Mouse (Mus musculus): Measurements from ENCODE around the gene Hspa1l. TPM values are rescaled to one million over a fixed set of nuclear protein-coding genes. Genes with fewer than 3 reads are reported as not detected.
"Not testable (repeated sequence)": the region's sequence is repeated elsewhere in the genome, so short reads cannot be mapped to it uniquely, and the experiment has no call there.

Hspa1l gene
- polyA plus RNA-seq, 1 experiment from 2014 or later, result 1.1 TPM

- WGBS, result 12% methylated on average over 12 of the region's 12 CpGs
- ATAC-seq (ENCODE audit: low FRiP score), result no peak
These were observed 29.8 kb downstream of the Hspa1l start for GRCm38 (mm10) chr17:35002153-35002865.

GRCm38 (mm10) chr17:35003022-35003838, 30.7 kb downstream of the Hspa1l start:
- H3K27me3 ChIP-seq, result no peaks in the 10 kb centered on the region
- peaks cover 32% of the 10 kb centered on the region for H3K4me1 ChIP-seq (replicated peaks)
- no peak overlapping the region for H3K27ac ChIP-seq
- H3K4me3 ChIP-seq, result peak overlapping the region; percentile 90; the same call in 1 of the 2 replicates
- 81% methylated on average over 9 of the region's 9 CpGs for WGBS
- peak overlapping the region; percentile 100 for H3K4me2 ChIP-seq
- H3K9ac ChIP-seq, result peak overlapping the region; percentile 97; the same call in 1 of the 2 replicates
- no peak for ATAC-seq (ENCODE audit: low FRiP score)
- no peaks in the 10 kb centered on the region for H3K9me3 ChIP-seq
- peaks cover 40% of the 10 kb centered on the region for H3K36me3 ChIP-seq

More at GRCm38 (mm10) chr17:35002153-35002865, 29.8 kb downstream of the Hspa1l start:
- peaks cover 32% of the 10 kb centered on the region for H3K4me1 ChIP-seq (replicated peaks)
- peak overlapping the region; percentile 100 for H3K4me2 ChIP-seq
- H3K27me3 ChIP-seq, result no peaks in the 10 kb centered on the region
- H3K4me3 ChIP-seq, result peak overlapping the region; percentile 90
- peak overlapping the region; percentile 96 for H3K27ac ChIP-seq
- no peaks in the 10 kb centered on the region for H3K9me3 ChIP-seq
- H3K36me3 ChIP-seq, result peaks cover 31% of the 10 kb centered on the region
- H3K9ac ChIP-seq, result peak overlapping the region; percentile 97

DNA sequence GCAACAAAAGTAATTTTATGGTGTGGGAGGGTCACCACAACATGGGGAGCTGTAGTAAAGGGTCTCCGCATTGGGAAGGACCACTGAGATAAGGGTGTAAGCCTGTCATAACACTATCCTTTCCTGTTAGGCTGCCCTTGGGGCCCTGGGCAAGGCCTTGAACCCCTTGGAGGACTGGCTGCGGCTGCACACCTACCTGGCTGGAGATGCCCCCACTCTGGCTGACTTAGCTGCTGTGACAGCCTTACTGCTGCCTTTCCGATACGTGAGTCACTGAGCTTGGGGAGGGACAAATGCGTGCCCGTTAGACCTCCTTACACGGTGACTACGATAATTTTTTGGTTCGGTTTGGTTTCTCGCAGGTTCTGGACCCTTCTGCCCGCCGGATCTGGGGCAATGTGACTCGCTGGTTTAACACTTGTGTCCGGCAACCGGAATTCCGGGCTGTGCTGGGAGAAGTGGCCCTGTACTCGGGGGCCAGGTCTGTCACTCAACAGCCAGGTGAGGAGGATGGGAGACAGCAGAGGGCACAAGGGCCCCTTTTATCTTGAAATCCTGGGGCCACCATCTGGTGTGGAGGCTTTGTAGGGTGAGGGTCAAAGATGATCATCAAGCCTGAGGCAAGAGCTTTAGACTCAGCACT, 31.7 kb downstream of the Hspa1l start:
- H3K4me3 ChIP-seq, result no peak overlapping the region
- no peaks in the 10 kb centered on the region for H3K9me3 ChIP-seq
- H3K4me2 ChIP-seq, result no peak overlapping the region
- H3K27ac ChIP-seq, result no peak overlapping the region
- no peak for ATAC-seq (ENCODE audit: low FRiP score)
- WGBS, result 97% methylated on average over 17 of the region's 17 CpGs
- H3K27me3 ChIP-seq, result no peaks in the 10 kb centered on the region
- no peak overlapping the region for H3K9ac ChIP-seq
- H3K4me1 ChIP-seq (replicated peaks), result peaks cover 32% of the 10 kb centered on the region
- peaks cover 50% of the 10 kb centered on the region for H3K36me3 ChIP-seq

DNA sequence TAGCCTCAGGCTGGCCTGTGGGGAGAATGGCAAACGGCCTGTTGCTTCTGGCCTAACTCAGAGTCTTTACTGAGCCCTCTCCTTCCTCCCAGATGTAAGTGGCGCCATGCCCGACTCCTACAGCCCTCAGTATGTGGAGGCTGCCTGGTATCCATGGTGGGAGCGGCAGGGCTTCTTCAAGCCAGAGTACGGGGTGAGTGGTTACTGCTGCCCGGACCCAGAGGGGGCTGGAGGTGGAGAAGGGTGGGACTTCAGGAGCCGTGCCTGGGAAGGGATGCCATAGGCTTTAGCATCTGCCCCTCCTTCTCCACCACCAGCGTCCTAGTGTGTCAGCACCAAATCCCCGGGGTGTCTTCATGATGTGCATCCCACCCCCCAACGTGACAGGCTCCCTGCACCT, 32.7 kb downstream of the Hspa1l start:
- Histone ChIP-seq H3K9me3 (no peaks in the 10 kb centered on the region), H3K4me3 (no peak overlapping the region), H3K36me3 (peaks cover 58% of the 10 kb centered on the region), H3K27me3 (no peaks in the 10 kb centered on the region), H3K4me1 (replicated peaks) (peaks cover 24% of the 10 kb centered on the region), H3K9ac (no peak overlapping the region), H3K4me2 (no peak overlapping the region), H3K27ac (no peak overlapping the region)
- no peak for ATAC-seq (ENCODE audit: low FRiP score)
- WGBS, result 94% methylated on average over 10 of the region's 10 CpGs

DNA sequence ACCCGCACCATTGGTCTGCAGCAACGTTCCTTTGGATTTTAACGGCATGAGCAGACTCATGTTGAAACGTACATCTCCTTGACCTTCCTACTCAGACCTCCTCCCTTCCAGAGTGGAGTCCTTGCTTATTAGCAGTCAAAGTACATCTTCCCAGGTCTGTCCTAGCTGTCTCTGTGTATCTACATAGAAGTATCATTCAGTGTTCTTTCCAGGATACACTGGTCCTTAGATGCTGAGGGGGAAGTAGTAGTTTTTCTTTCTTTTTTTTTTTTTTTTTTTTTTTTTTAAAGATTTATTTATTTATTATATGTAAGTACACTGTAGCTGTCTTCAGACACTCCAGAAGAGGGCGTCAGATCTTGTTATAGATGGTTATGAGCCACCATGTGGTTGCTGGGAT, 33.4 kb downstream of the Hspa1l start:
- not testable (repeated sequence) for H3K9me3 ChIP-seq; H3K4me2 ChIP-seq; H3K27ac ChIP-seq; H3K27me3 ChIP-seq; ATAC-seq (ENCODE audit: low FRiP score); H3K4me3 ChIP-seq; H3K9ac ChIP-seq
- WGBS, result 97% methylated on average over 4 of the region's 5 CpGs
- Histone ChIP-seq H3K36me3 (peaks cover 66% of the 10 kb centered on the region), H3K4me1 (replicated peaks) (peaks cover 23% of the 10 kb centered on the region)

DNA sequence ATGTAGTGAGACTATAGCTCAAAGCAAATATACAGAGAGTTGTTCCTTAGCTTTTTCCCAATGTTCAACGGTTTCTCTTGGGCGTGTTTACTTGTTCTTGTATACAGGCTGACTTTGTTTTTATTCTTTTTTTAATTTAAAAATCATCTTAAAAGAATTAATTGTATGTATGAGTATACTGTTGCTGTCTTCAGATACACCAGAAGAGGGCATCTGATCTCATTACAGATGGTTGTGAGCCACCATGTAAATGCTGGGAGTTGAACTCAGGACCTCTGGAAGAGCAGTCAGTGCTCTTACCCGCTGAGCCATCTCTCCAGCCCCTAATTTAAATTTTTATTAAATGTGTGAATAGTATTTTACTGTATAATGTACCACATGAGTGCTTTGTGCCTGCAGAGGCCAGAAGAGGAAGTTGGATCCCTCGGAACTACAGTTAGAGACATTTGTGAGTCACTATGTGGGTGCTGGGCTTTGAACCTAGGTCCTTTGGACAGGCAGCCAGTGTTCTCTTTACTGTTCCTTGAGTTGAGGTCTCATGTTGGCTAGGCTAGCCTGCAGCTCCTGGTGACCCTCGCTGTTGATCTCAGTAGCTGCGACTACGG, 35.0 kb downstream of the Hspa1l start:
- ATAC-seq (ENCODE audit: low FRiP score), result no peak
- Histone ChIP-seq H3K27me3 (no peaks in the 10 kb centered on the region), H3K36me3 (peaks cover 81% of the 10 kb centered on the region), H3K9ac (no peak overlapping the region), H3K9me3 (no peaks in the 10 kb centered on the region), H3K4me2 (no peak overlapping the region), H3K27ac (no peak overlapping the region), H3K4me3 (no peak overlapping the region), H3K4me1 (replicated peaks) (peaks cover 13% of the 10 kb centered on the region)
- WGBS, result 94% methylated on average over 7 of the region's 7 CpGs

GRCm38 (mm10) chr17:35009586-35009985, 37.1 kb downstream of the Hspa1l start:
- WGBS, result 81% methylated on average over 7 of the region's 7 CpGs
- Histone ChIP-seq H3K9ac (no peak overlapping the region), H3K27me3 (no peaks in the 10 kb centered on the region), H3K4me3 (no peak overlapping the region), H3K9me3 (no peaks in the 10 kb centered on the region), H3K4me2 (no peak overlapping the region), H3K4me1 (replicated peaks) (no peaks in the 10 kb centered on the region), H3K27ac (no peak overlapping the region), H3K36me3 (peaks cover 96% of the 10 kb centered on the region)
- no peak for ATAC-seq (ENCODE audit: low FRiP score)

DNA sequence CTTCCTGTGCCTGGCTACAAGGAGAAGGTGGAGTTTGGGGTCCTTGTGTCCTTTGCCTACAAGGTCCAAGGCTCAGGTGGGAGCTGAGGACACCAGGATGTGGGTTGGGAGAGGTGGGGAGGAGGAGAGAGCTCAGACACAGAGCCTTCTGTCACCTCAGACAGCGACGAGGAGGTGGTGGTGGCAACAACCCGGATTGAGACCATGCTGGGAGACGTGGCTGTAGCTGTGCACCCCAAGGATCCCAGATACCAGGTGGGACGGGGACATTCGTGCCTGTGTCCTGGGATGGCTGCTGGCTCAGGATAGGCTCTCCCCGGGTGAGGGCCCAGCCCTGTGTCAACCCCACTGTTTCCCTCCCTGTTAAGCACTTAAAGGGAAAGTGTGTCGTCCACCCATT, 38.9 kb downstream of the Hspa1l start:
- Histone ChIP-seq H3K27me3 (no peaks in the 10 kb centered on the region), H3K4me3 (no peak overlapping the region), H3K4me2 (no peak overlapping the region), H3K27ac (no peak overlapping the region), H3K9ac (no peak overlapping the region), H3K9me3 (no peaks in the 10 kb centered on the region), H3K36me3 (peaks cover 98% of the 10 kb centered on the region), H3K4me1 (replicated peaks) (peaks cover 7% of the 10 kb centered on the region)
- 92% methylated on average over 8 of the region's 8 CpGs for WGBS
- no peak for ATAC-seq (ENCODE audit: low FRiP score)

DNA sequence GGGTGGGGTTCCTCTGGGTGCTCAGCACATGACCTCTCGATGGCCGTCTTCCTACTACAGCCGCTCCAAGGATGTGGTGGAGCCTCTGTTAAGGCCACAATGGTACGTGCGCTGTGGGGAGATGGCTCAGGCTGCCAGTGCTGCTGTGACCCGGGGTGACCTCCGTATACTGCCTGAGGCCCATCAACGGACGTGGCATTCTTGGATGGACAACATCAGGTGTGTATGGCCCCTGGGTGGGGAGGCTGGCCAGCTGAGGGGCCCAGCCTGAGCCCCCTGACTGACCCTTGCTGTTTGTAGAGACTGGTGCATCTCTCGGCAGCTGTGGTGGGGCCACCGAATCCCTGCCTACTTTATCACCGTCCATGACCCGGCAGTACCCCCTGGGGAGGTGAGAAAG, 39.9 kb downstream of the Hspa1l start:
- Histone ChIP-seq H3K9me3 (no peaks in the 10 kb centered on the region), H3K4me3 (no peak overlapping the region), H3K27me3 (no peaks in the 10 kb centered on the region), H3K4me1 (replicated peaks) (peaks cover 10% of the 10 kb centered on the region), H3K36me3 (peaks cover 99% of the 10 kb centered on the region), H3K9ac (no peak overlapping the region), H3K27ac (no peak overlapping the region), H3K4me2 (no peak overlapping the region)
- ATAC-seq (ENCODE audit: low FRiP score), result no peak
- WGBS, result 92% methylated on average over 13 of the region's 13 CpGs

DNA sequence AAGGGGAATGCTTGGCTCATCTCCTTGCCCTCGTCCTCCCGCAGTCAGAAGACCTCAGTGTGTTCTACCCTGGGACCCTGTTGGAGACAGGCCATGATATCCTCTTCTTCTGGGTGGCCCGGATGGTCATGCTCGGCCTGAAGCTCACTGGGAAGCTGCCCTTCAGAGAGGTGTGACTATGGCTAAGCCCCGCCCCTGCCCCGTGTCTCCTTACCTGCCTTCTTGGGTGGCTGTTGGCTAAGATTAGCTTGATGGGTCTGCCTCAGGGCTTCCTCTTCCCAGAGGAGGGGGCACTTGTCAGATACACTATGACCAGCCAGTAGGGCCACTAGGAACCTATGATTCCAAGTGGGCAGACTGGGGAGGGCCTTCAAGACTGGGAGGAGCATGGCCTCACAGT, 40.7 kb downstream of the Hspa1l start:
- Histone ChIP-seq H3K27ac (no peak overlapping the region), H3K36me3 (peaks cover 96% of the 10 kb centered on the region), H3K27me3 (no peaks in the 10 kb centered on the region), H3K4me3 (no peak overlapping the region), H3K9ac (no peak overlapping the region), H3K4me2 (no peak overlapping the region), H3K4me1 (replicated peaks) (peaks cover 10% of the 10 kb centered on the region), H3K9me3 (no peaks in the 10 kb centered on the region)
- no peak for ATAC-seq (ENCODE audit: low FRiP score)
- WGBS, result 80% methylated on average over 6 of the region's 6 CpGs

GRCm38 (mm10) chr17:35015296-35015695, 42.8 kb downstream of the Hspa1l start:
- Histone ChIP-seq H3K27me3 (no peaks in the 10 kb centered on the region), H3K27ac (no peak overlapping the region), H3K4me2 (no peak overlapping the region), H3K9me3 (no peaks in the 10 kb centered on the region), H3K36me3 (peaks cover 79% of the 10 kb centered on the region), H3K4me3 (no peak overlapping the region), H3K4me1 (replicated peaks) (peaks cover 10% of the 10 kb centered on the region), H3K9ac (no peak overlapping the region)
- WGBS, result 93% methylated on average over 16 of the region's 16 CpGs
- no peak for ATAC-seq (ENCODE audit: low FRiP score)

DNA sequence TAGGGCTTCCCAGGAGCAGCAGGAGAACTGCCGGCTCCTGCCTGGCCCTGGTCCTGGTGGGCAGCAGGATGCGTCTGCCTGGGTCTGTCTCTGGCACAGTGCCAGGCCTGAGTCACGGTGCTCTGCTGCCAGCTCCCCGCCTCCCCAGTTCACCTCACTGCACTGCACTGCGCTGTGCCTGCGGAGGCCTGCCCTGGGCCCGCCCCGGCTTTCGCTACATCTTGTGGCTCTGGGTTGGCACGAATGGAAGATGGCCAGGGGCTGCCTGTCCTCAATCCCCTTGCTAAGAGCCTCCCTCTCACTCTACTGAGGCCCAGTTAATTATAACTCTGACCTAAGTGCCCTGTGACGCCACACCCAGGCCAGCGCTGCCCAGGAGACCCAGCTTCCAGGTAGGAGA, 43.9 kb downstream of the Hspa1l start, which contains the start of gene Vwa7:
Vwa7 (plus strand) TSS at position 204 of the 400 bp plus-strand sequence.
- WGBS, result 59% methylated on average over 12 of the region's 12 CpGs
- Histone ChIP-seq H3K9me3 (no peaks in the 10 kb centered on the region), H3K9ac (no peak within 1 kb of the TSS), H3K4me1 (replicated peaks) (peaks cover 14% of the 10 kb centered on the region), H3K4me3 (no peak within 1 kb of the TSS), H3K27me3 (no peaks in the 10 kb centered on the region), H3K27ac (no peak within 1 kb of the TSS), H3K36me3 (peaks cover 68% of the 10 kb centered on the region), H3K4me2 (no peak within 1 kb of the TSS)
- ATAC-seq (ENCODE audit: low FRiP score), result peak; percentile 69

Data from hindbrain, embryonic 13.5 days (tissue).